Mouse (Mus musculus): ENCODE results near the gene R3hdm4. TPM values are rescaled to one million over a fixed set of nuclear protein-coding genes. Genes with fewer than 3 reads are reported as not detected.
A peak's percentile ranks its signal among the peaks of the same experiment; 100 is the strongest.

R3hdm4 gene
- polyA plus RNA-seq (2014; fragmentation: Nextera tagmentation; extraction: Ambion mirVana) = 228 and 232 TPM in 2 replicates

- H3K36me3 ChIP-seq (replicated peaks; ENCODE audit: control insufficient read depth, insufficient read depth) = no peaks in the 10 kb centered on the region
- H3K27me3 ChIP-seq (ENCODE audit: control insufficient read depth, insufficient read depth, low read length) = peaks cover 64% of the 10 kb centered on the region
- WGBS = 2% methylated on average over 41 of the region's 41 CpGs
- H3K27ac ChIP-seq = no peak within 1 kb of the TSS
- no peak for DNase-seq (ENCODE audit: low spot score)
- H3K4me1 ChIP-seq (replicated peaks; ENCODE audit: control insufficient read depth, insufficient read depth, low read length) = peaks cover 17% of the 10 kb centered on the region
- H3K4me3 ChIP-seq (replicated peaks; ENCODE audit: low read length) = peak within 1 kb of the TSS; percentile 19
- peak within 1 kb of the TSS; percentile 28; the same call in 1 of the 2 replicates for H3K9ac ChIP-seq
- peak within 1 kb of the TSS; percentile 48 for H3K4me2 ChIP-seq (replicated peaks)
- ATAC-seq (ENCODE audit: low FRiP score) = no peak
- no peaks in the 10 kb centered on the region for H3K9me3 ChIP-seq (ENCODE audit: control insufficient read depth, low read length)
Observed at GRCm38 (mm10) chr10:79920958-79921535, at the start of gene R3hdm4. Gene R3hdm4, minus strand, starts transcription at chr10:79921208.

DNA sequence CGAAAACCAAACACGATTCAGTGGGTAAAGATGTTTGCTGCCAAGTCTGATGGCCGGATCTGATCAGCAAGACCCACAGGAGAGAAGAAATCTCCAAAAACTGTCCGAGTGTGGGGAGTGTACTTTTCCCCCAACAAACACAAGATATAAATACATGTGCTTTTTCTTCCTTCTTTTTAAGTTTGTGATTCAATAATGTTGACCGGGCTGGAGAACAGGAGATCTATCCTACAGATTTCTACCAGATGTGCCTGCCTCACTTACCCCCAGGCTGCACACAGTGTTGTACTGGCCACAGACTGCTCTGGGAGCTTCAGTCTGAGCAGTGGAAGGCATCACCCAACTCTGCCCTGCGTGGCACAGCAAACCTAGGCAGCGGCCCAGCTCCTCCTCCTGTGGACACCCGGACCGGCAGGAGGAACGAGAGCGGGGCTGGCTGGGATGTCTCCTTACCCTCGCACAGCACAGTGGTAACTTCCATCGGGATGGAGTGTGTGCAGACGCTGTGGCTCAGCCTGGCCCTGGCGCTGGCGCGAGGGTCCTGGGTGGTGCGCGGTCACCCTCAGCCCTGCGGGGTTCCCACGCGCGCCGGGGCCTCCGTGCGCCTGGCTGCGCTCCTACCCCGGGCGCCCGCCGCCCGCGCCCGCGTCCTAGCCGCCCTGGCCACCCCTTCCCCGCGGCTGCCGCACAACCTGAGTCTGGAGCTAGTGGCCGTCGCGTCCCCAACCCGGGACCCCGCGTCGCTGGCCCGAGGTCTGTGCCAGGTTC, 49.6 kb upstream of the R3hdm4 start, which contains the start of gene Grin3b:
Gene Grin3b, plus strand, starts transcription at position 301 of the 768 bp plus-strand sequence.
- Histone ChIP-seq H3K9me3 (ENCODE audit: control insufficient read depth, low read length) (no peaks in the 10 kb centered on the region), H3K4me1 (replicated peaks; ENCODE audit: control insufficient read depth, insufficient read depth, low read length) (peaks cover 6% of the 10 kb centered on the region; the same call in 1 of the 2 replicates), H3K36me3 (replicated peaks; ENCODE audit: control insufficient read depth, insufficient read depth) (peaks cover 40% of the 10 kb centered on the region), H3K4me3 (replicated peaks; ENCODE audit: low read length) (peak within 1 kb of the TSS; percentile 33), H3K27me3 (ENCODE audit: control insufficient read depth, insufficient read depth, low read length) (peaks cover 41% of the 10 kb centered on the region), H3K9ac (peak within 1 kb of the TSS; percentile 55), H3K4me2 (replicated peaks) (peak within 1 kb of the TSS; percentile 59), H3K27ac (no peak within 1 kb of the TSS)
- DNase-seq (ENCODE audit: low spot score) (no peak), ATAC-seq (ENCODE audit: low FRiP score) (no peak)
- WGBS = 10% methylated on average over 47 of the region's 47 CpGs

- no peak for ATAC-seq (ENCODE audit: low FRiP score)
- Histone ChIP-seq H3K36me3 (replicated peaks; ENCODE audit: control insufficient read depth, insufficient read depth) (peaks cover 43% of the 10 kb centered on the region), H3K4me2 (replicated peaks) (no peak overlapping the region), H3K4me1 (replicated peaks; ENCODE audit: control insufficient read depth, insufficient read depth, low read length) (peaks cover 6% of the 10 kb centered on the region; the same call in 1 of the 2 replicates), H3K9me3 (ENCODE audit: control insufficient read depth, low read length) (no peaks in the 10 kb centered on the region), H3K9ac (no peak overlapping the region), H3K27me3 (ENCODE audit: control insufficient read depth, insufficient read depth, low read length) (peaks cover 41% of the 10 kb centered on the region), H3K27ac (no peak overlapping the region), H3K4me3 (replicated peaks; ENCODE audit: low read length) (no peak overlapping the region)
- WGBS = 19% methylated on average over 3 of the region's 3 CpGs
- no peak for DNase-seq (ENCODE audit: low spot score)
Observed at GRCm38 (mm10) chr10:79969124-79969568, 48.1 kb upstream of the R3hdm4 start.

DNA sequence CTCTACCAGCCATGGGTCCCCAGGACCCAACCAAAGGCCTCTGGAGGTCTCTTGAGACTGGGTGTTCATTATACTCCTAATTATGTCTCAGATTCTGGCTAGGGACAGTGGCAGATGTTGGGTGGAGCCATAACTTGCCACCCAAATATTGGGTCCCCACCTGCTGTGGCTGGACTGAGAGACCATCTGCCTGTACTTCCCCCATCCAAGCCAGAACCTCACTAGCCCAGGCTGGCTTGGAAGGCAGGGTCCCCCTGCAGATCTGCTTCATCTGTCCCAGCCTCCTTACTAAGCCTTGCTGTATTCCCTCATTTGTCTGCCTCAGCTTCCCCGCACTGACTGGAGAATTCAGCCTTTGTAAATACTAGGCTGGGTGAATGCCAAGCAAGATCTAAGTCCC, 47.2 kb upstream of the R3hdm4 start:
- Histone ChIP-seq H3K4me3 (replicated peaks; ENCODE audit: low read length) (no peak overlapping the region), H3K4me2 (replicated peaks) (no peak overlapping the region), H3K36me3 (replicated peaks; ENCODE audit: control insufficient read depth, insufficient read depth) (peaks cover 49% of the 10 kb centered on the region), H3K9me3 (ENCODE audit: control insufficient read depth, low read length) (no peaks in the 10 kb centered on the region), H3K9ac (no peak overlapping the region), H3K4me1 (replicated peaks; ENCODE audit: control insufficient read depth, insufficient read depth, low read length) (peaks cover 6% of the 10 kb centered on the region; the same call in 1 of the 2 replicates), H3K27ac (no peak overlapping the region), H3K27me3 (ENCODE audit: control insufficient read depth, insufficient read depth, low read length) (peaks cover 39% of the 10 kb centered on the region)
- WGBS = 91% methylated on average over 1 of the region's 1 CpGs
- ATAC-seq (ENCODE audit: low FRiP score) (no peak), DNase-seq (ENCODE audit: low spot score) (no peak)

GRCm38 (mm10) chr10:79966886-79967400, 45.9 kb upstream of the R3hdm4 start:
- 85% methylated on average over 5 of the region's 5 CpGs for WGBS
- Histone ChIP-seq H3K4me3 (replicated peaks; ENCODE audit: low read length) (no peak overlapping the region), H3K27ac (no peak overlapping the region), H3K36me3 (replicated peaks; ENCODE audit: control insufficient read depth, insufficient read depth) (peaks cover 61% of the 10 kb centered on the region), H3K9me3 (ENCODE audit: control insufficient read depth, low read length) (no peaks in the 10 kb centered on the region), H3K4me2 (replicated peaks) (no peak overlapping the region), H3K9ac (no peak overlapping the region), H3K27me3 (ENCODE audit: control insufficient read depth, insufficient read depth, low read length) (peaks cover 27% of the 10 kb centered on the region), H3K4me1 (replicated peaks; ENCODE audit: control insufficient read depth, insufficient read depth, low read length) (peaks cover 6% of the 10 kb centered on the region; the same call in 1 of the 2 replicates)
- DNase-seq (ENCODE audit: low spot score) (no peak), ATAC-seq (ENCODE audit: low FRiP score) (no peak)

GRCm38 (mm10) chr10:79965325-79965724, 44.3 kb upstream of the R3hdm4 start:
- 96% methylated on average over 5 of the region's 5 CpGs for WGBS
- no peak overlapping the region for H3K4me3 ChIP-seq (replicated peaks; ENCODE audit: low read length)
- peaks cover 68% of the 10 kb centered on the region for H3K36me3 ChIP-seq (replicated peaks; ENCODE audit: control insufficient read depth, insufficient read depth)
- H3K9me3 ChIP-seq (ENCODE audit: control insufficient read depth, low read length) = no peaks in the 10 kb centered on the region
- H3K4me2 ChIP-seq (replicated peaks) = no peak overlapping the region
- DNase-seq (ENCODE audit: low spot score) (no peak), ATAC-seq (ENCODE audit: low FRiP score) (no peak)
- H3K27ac ChIP-seq = no peak overlapping the region
- peaks cover 11% of the 10 kb centered on the region for H3K27me3 ChIP-seq (ENCODE audit: control insufficient read depth, insufficient read depth, low read length)
- H3K9ac ChIP-seq = no peak overlapping the region
- H3K4me1 ChIP-seq (replicated peaks; ENCODE audit: control insufficient read depth, insufficient read depth, low read length) = peaks cover 10% of the 10 kb centered on the region

GRCm38 (mm10) chr10:79964727-79965126, 43.7 kb upstream of the R3hdm4 start:
- Histone ChIP-seq H3K9ac (no peak overlapping the region), H3K9me3 (ENCODE audit: control insufficient read depth, low read length) (no peaks in the 10 kb centered on the region), H3K27ac (no peak overlapping the region), H3K4me2 (replicated peaks) (no peak overlapping the region), H3K4me1 (replicated peaks; ENCODE audit: control insufficient read depth, insufficient read depth, low read length) (peaks cover 10% of the 10 kb centered on the region), H3K4me3 (replicated peaks; ENCODE audit: low read length) (no peak overlapping the region), H3K27me3 (ENCODE audit: control insufficient read depth, insufficient read depth, low read length) (peaks cover 7% of the 10 kb centered on the region), H3K36me3 (replicated peaks; ENCODE audit: control insufficient read depth, insufficient read depth) (peaks cover 68% of the 10 kb centered on the region)
- WGBS = 95% methylated on average over 7 of the region's 7 CpGs
- DNase-seq (ENCODE audit: low spot score) = no peak
- no peak for ATAC-seq (ENCODE audit: low FRiP score)

- peak overlapping the region; percentile 88 for H3K4me2 ChIP-seq (replicated peaks)
- peaks cover 45% of the 10 kb centered on the region for H3K36me3 ChIP-seq (replicated peaks; ENCODE audit: control insufficient read depth, insufficient read depth)
- H3K4me3 ChIP-seq (replicated peaks; ENCODE audit: low read length) = peak overlapping the region; percentile 96
- peak overlapping the region; percentile 83 for H3K9ac ChIP-seq
- no peaks in the 10 kb centered on the region for H3K27me3 ChIP-seq (ENCODE audit: control insufficient read depth, insufficient read depth, low read length)
- H3K4me1 ChIP-seq (replicated peaks; ENCODE audit: control insufficient read depth, insufficient read depth, low read length) = peaks cover 10% of the 10 kb centered on the region
- ATAC-seq (ENCODE audit: low FRiP score) (no peak), DNase-seq (ENCODE audit: low spot score) (no peak)
- 22% methylated on average over 10 of the region's 10 CpGs for WGBS
- no peaks in the 10 kb centered on the region for H3K9me3 ChIP-seq (ENCODE audit: control insufficient read depth, low read length)
- H3K27ac ChIP-seq = no peak overlapping the region
Observed at GRCm38 (mm10) chr10:79960671-79961294, 39.8 kb upstream of the R3hdm4 start.

All from hindbrain, embryonic 14.5 days (tissue).